ENCODE assay signal across 24 mouse cellular contexts in genomic region chr1:165506303-165506702, GRCm38 (mm10). TPM values are rescaled to one million over a fixed set of nuclear protein-coding genes. Genes with fewer than 3 reads are reported as not detected.
"Had no signal": no experiment of that assay in that cellular context is flagged by ENCODE, and none has a peak within 500 bp of the region (broad histone marks: within the 10 kb centered on the region; RNA-seq: fewer than 3 reads in every experiment).

No protein-coding gene starts in this region.

- H3K27ac ChIP-seq: kidney, postnatal 0 days; layer of hippocampus, adult 2 months; left cerebral cortex, adult 2 months; liver, embryonic 14.5 days; midbrain, embryonic 12.5 days; midbrain, embryonic 15.5 days; neural tube, embryonic 12.5 days; neural tube, embryonic 15.5 days; stomach, postnatal 0 days had no signal

- H3K9me3 ChIP-seq: midbrain, embryonic 12.5 days; midbrain, embryonic 15.5 days; neural tube, embryonic 12.5 days; neural tube, embryonic 15.5 days had no signal

- DNase-seq: kidney, adult 2 months; kidney, postnatal 25 days; layer of hippocampus, postnatal 36 days; lung, adult 2 months; lung, postnatal 14 days; lung, postnatal 4 days; right cerebral cortex, adult 18-20 months; right cerebral cortex, postnatal 14 days; right cerebral cortex, postnatal 4 days; thymus, adult 2 months; thymus, postnatal 25 days had no signal

- H3K9ac ChIP-seq: liver, embryonic 14.5 days; midbrain, embryonic 12.5 days; midbrain, embryonic 15.5 days; neural tube, embryonic 12.5 days; neural tube, embryonic 15.5 days had no signal

- H3K4me1 ChIP-seq: midbrain, embryonic 12.5 days; midbrain, embryonic 15.5 days; neural tube, embryonic 12.5 days; neural tube, embryonic 15.5 days had no signal

- ATAC-seq: intestine, postnatal 0 days; midbrain, embryonic 15.5 days had no signal

- H3K4me3 ChIP-seq: layer of hippocampus, adult 2 months; left cerebral cortex, adult 2 months; midbrain, embryonic 12.5 days; midbrain, embryonic 15.5 days; neural tube, embryonic 12.5 days; neural tube, embryonic 15.5 days had no signal

- H3K36me3 ChIP-seq: midbrain, embryonic 12.5 days; midbrain, embryonic 15.5 days; neural tube, embryonic 12.5 days; neural tube, embryonic 15.5 days had no signal

- H3K4me2 ChIP-seq: midbrain, embryonic 12.5 days; midbrain, embryonic 15.5 days; neural tube, embryonic 12.5 days; neural tube, embryonic 15.5 days had no signal

- H3K27me3 ChIP-seq: midbrain, embryonic 12.5 days; midbrain, embryonic 15.5 days; neural tube, embryonic 12.5 days; neural tube, embryonic 15.5 days had no signal

RNA-seq across cellular contexts. Expression of gene Adcy10, which starts 21.3 kb away (rescaled TPM):
- polyA plus RNA-seq: intestine, postnatal 0 days; kidney, postnatal 0 days; large intestine, adult 2 months; limb, embryonic 11.5 days; lung, embryonic 16.5 days; stomach, postnatal 0 days had no signal
